Mouse (Mus musculus) lung, adult 2 months (tissue): Measurements from ENCODE around the gene Myod1. TPM values are rescaled to one million over a fixed set of nuclear protein-coding genes. Genes with fewer than 3 reads are reported as not detected.

Experiments used
- DNase-seq: peaks from one replicate; pipeline ENCODE4 v3.0.0; 2022
- H3K4me1 ChIP-seq: fragments of 200-500 bp; 2 replicates; pipeline ENCODE4 v1.6.1; 2011; ENCODE audit warnings: low read length; ENCODE audit not compliant: control insufficient read depth, insufficient read depth
- H3K4me3 ChIP-seq: fragments of 200-500 bp; replicated peaks from 2 replicates; pipeline ENCODE3; 2011; ENCODE audit warnings: low read depth, mild to moderate bottlenecking, control low read depth, low read length; ENCODE audit errors: extremely low read depth
- CTCF ChIP-seq: fragments of 200-500 bp; IDR thresholded peaks from 2 replicates; pipeline ENCODE4 v1.5.1; 2011; ENCODE audit warnings: mild to moderate bottlenecking, low read length, control low read depth; ENCODE audit not compliant: insufficient read depth
- POLR2A ChIP-seq: fragments of 200-500 bp; IDR thresholded peaks from 2 replicates; pipeline ENCODE4 v1.6.1; 2011; ENCODE audit warnings: low read depth, mild to moderate bottlenecking, control low read depth, low read length, borderline replicate concordance; ENCODE audit errors: extremely low read depth
- WGBS: fragments of 180-500 bp; shearing (Covaris S2); methylation state at CpG from one replicate; pipeline ENCODE4 v1.1.7; 2018; 5-methylcytosine and 5-hydroxymethylcytosine counted together
- polyA plus RNA-seq: library from polyadenylated mRNA; depleted of rRNA; stranded (reverse); fragments of >200 nt; gene quantifications from 2 replicates; pipeline ENCODE4 v1.2.3, GENCODE M21; 2012; rRNA removed

Myod1 gene
- polyA plus RNA-seq, 1 experiment: 1.1 TPM

DNA sequence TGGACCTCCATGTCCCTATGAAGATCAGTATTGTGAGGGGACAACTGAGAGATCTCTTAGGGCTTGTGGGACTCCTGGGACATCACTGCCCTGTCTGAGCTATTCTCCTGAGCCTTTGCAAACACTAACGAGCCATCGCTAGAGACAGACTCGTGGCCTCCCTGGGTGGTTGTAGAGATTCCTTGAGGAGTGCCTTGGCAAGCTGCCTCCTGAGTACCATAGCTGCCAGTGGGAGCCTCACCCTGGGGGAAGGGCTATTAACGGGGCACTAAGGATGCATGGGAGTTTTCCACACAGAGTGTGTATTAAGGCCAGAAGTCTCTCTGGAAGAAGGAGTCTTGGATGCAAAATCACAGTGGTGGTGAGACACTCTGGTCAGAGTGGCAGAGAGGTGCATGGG lies 48.7 kb downstream of the Myod1 start:
- WGBS: 54% methylated on average over 4 of the region's 4 CpGs
- H3K4me1 ChIP-seq: no peaks in the 10 kb centered on the region
- no peak overlapping the region for H3K4me3 ChIP-seq
- no peak for TF ChIP-seq CTCF
- no peak for TF ChIP-seq POLR2A
- no peak for DNase-seq

Other genes starting within 250 kb of the Myod1 start
- gene Abcc8, start 196.4 kb upstream of the Myod1 start, polyA plus RNA-seq: 1.2 and 2.0 TPM in 2 replicates
- 0.36 TPM in 1 of 2 replicates, not detected in the other for gene Ush1c, start 138.0 kb upstream of the Myod1 start, polyA plus RNA-seq
- not detected in 2 replicates for gene Otog, start 135.5 kb upstream of the Myod1 start, polyA plus RNA-seq
- 0.32 and 0.40 TPM in 2 replicates for gene Kcnc1, start 20.0 kb downstream of the Myod1 start, polyA plus RNA-seq